Mouse (Mus musculus) thymus, adult 2 months (tissue): ENCODE results near the gene Crybg1. TPM values are rescaled to one million over a fixed set of nuclear protein-coding genes. Genes with fewer than 3 reads are reported as not detected.

Source experiments
- DNase-seq: peaks from one replicate; pipeline ENCODE4 v3.0.0; 2021
- H3K27ac ChIP-seq: fragments of 200-500 bp; 2 replicates; pipeline ENCODE4 v1.5.1; 2012; ENCODE audit warnings: low read length, control low read depth; ENCODE audit not compliant: control insufficient read depth, insufficient read depth
- H3K27me3 ChIP-seq: fragments of 200-500 bp; 2 replicates; pipeline ENCODE4 v1.6.1; 2012; ENCODE audit warnings: mild to moderate bottlenecking, low read length, moderate library complexity, mixed read lengths; ENCODE audit not compliant: control insufficient read depth, insufficient read depth
- H3K36me3 ChIP-seq: fragments of 200-500 bp; 2 replicates; pipeline ENCODE4 v1.6.1; 2012; ENCODE audit warnings: mild to moderate bottlenecking, low read length, moderate library complexity; ENCODE audit not compliant: control insufficient read depth, insufficient read depth
- H3K4me1 ChIP-seq: fragments of 200-500 bp; replicated peaks from 2 replicates; pipeline ENCODE4 v1.6.1; 2012; ENCODE audit warnings: low read length; ENCODE audit not compliant: control insufficient read depth, insufficient read depth
- H3K4me3 ChIP-seq: fragments of 200-500 bp; 2 replicates; pipeline ENCODE4 v1.5.1; 2012; ENCODE audit warnings: mild to moderate bottlenecking, low read length, control low read depth, moderate library complexity; ENCODE audit not compliant: control insufficient read depth, insufficient read depth
- CTCF ChIP-seq: fragments of 200-500 bp; IDR thresholded peaks from 2 replicates; pipeline ENCODE4 v1.5.1; 2012; ENCODE audit warnings: mild to moderate bottlenecking, control low read depth, low read length, moderate library complexity, borderline replicate concordance; ENCODE audit not compliant: control insufficient read depth, poor library complexity, insufficient read depth; ENCODE audit errors: extremely low read depth
- POLR2A ChIP-seq: fragments of 200-500 bp; IDR thresholded peaks from 2 replicates; pipeline ENCODE4 v1.6.1; 2012; ENCODE audit warnings: mild to moderate bottlenecking, low read length, control low read depth, moderate library complexity; ENCODE audit not compliant: control insufficient read depth, poor library complexity, insufficient read depth; ENCODE audit errors: extremely low read depth
- WGBS: fragments of 180-500 bp; shearing (Covaris S2); methylation state at CpG from one replicate; pipeline ENCODE4 v1.1.7; 2018; 5-methylcytosine and 5-hydroxymethylcytosine counted together
- polyA plus RNA-seq: library from polyadenylated mRNA; depleted of rRNA; stranded (reverse); fragments of >200 nt; gene quantifications from 2 replicates; pipeline ENCODE4 v1.2.3, GENCODE M21; 2012

Crybg1 gene
- polyA plus RNA-seq, 1 experiment = 6.9 TPM

GRCm38 (mm10) chr10:44164258-44164975 lies 15.8 kb upstream of the Crybg1 start:
- Histone ChIP-seq H3K4me3 (no peak overlapping the region), H3K27ac (no peak overlapping the region), H3K36me3 (no peaks in the 10 kb centered on the region), H3K4me1 (no peaks in the 10 kb centered on the region), H3K27me3 (no peaks in the 10 kb centered on the region)
- TF ChIP-seq CTCF (no peak), POLR2A (no peak)
- no peak for DNase-seq
- WGBS = 90% methylated on average over 8 of the region's 8 CpGs

GRCm38 (mm10) chr10:44163028-44163427 lies 14.4 kb upstream of the Crybg1 start:
- Histone ChIP-seq H3K27ac (no peak overlapping the region), H3K36me3 (no peaks in the 10 kb centered on the region), H3K4me3 (no peak overlapping the region), H3K4me1 (no peaks in the 10 kb centered on the region), H3K27me3 (no peaks in the 10 kb centered on the region)
- TF ChIP-seq POLR2A (no peak), CTCF (no peak)
- 95% methylated on average over 4 of the region's 4 CpGs for WGBS
- no peak for DNase-seq

- H3K27me3 ChIP-seq = no peaks in the 10 kb centered on the region
- no peaks in the 10 kb centered on the region for H3K36me3 ChIP-seq
- no peak overlapping the region for H3K4me3 ChIP-seq
- no peak overlapping the region for H3K27ac ChIP-seq
- no peaks in the 10 kb centered on the region for H3K4me1 ChIP-seq
- TF ChIP-seq CTCF (no peak), POLR2A (no peak)
- WGBS = 59% methylated on average over 4 of the region's 4 CpGs
- no peak for DNase-seq
Measured at GRCm38 (mm10) chr10:44160150-44160549, 11.5 kb upstream of the Crybg1 start.

GRCm38 (mm10) chr10:44157489-44157888 lies 8.8 kb upstream of the Crybg1 start:
- Histone ChIP-seq H3K36me3 (no peaks in the 10 kb centered on the region), H3K4me1 (no peaks in the 10 kb centered on the region), H3K27me3 (no peaks in the 10 kb centered on the region), H3K27ac (no peak overlapping the region), H3K4me3 (no peak overlapping the region)
- TF ChIP-seq CTCF (no peak), POLR2A (no peak)
- no peak for DNase-seq
- 87% methylated on average over 2 of the region's 2 CpGs for WGBS

- 0 out of 2 replicates have a peak, but pooled peaks cover 4% of the 10 kb centered on the region for H3K4me1 ChIP-seq
- DNase-seq = no peak
- no peak for TF ChIP-seq CTCF
- 90% methylated on average over 2 of the region's 2 CpGs for WGBS
- H3K27me3 ChIP-seq = no peaks in the 10 kb centered on the region
- no peaks in the 10 kb centered on the region for H3K36me3 ChIP-seq
- no peak overlapping the region for H3K27ac ChIP-seq
- no peak overlapping the region for H3K4me3 ChIP-seq
Measured at GRCm38 (mm10) chr10:44150501-44150900, 1.8 kb upstream of the Crybg1 start.

GRCm38 (mm10) chr10:44143401-44143800 lies 5.3 kb downstream of the Crybg1 start:
- DNase-seq = no peak
- 87% methylated on average over 10 of the region's 10 CpGs for WGBS
- no peaks in the 10 kb centered on the region for H3K36me3 ChIP-seq
- no peak overlapping the region for H3K27ac ChIP-seq
- H3K4me3 ChIP-seq = no peak overlapping the region
- H3K27me3 ChIP-seq = no peaks in the 10 kb centered on the region
- 0 out of 2 replicates have a peak, but pooled peaks cover under 1% of the 10 kb centered on the region for H3K4me1 ChIP-seq
- no peak for TF ChIP-seq CTCF
- TF ChIP-seq POLR2A = no peak
